Mouse (Mus musculus) cerebellum, adult 8-10 months (tissue): ENCODE measurements around the gene Fbxw27.
"Not testable (repeated sequence)": the region's sequence is repeated elsewhere in the genome, so short reads cannot be mapped to it uniquely, and the experiment has no call there.

Source experiments
- DNase-seq: peaks from one replicate; pipeline ENCODE4 v3.0.0; 2022

The Fbxw27 gene

GRCm38 (mm10) chr9:109790570-109790969 is at the start of gene Fbxw27:
TSS of gene Fbxw27 (minus strand) at chr9:109790670.
- DNase-seq = not testable (repeated sequence)

- no peak for DNase-seq
Observed at GRCm38 (mm10) chr9:109833088-109833412, 42.6 kb upstream of the Fbxw27 start.

GRCm38 (mm10) chr9:109832391-109833087 is 42.1 kb upstream of the Fbxw27 start, which contains the start of gene Nme6:
TSS of gene Nme6 (plus strand) at chr9:109832749.
- peak; percentile 83 for DNase-seq

GRCm38 (mm10) chr9:109826181-109826580 is 35.7 kb upstream of the Fbxw27 start:
- DNase-seq = no peak

- DNase-seq = no peak
Observed at GRCm38 (mm10) chr9:109825739-109826138, 35.3 kb upstream of the Fbxw27 start.

- DNase-seq = no peak
Observed at GRCm38 (mm10) chr9:109816341-109816740, 25.9 kb upstream of the Fbxw27 start.

- no peak for DNase-seq
Observed at GRCm38 (mm10) chr9:109813424-109813823, 23.0 kb upstream of the Fbxw27 start.

- DNase-seq = no peak
Observed at GRCm38 (mm10) chr9:109811980-109812379, 21.5 kb upstream of the Fbxw27 start, which contains the start of gene Spink8. TSS of gene Spink8 (plus strand) at chr9:109812280.

GRCm38 (mm10) chr9:109807898-109808297 is 17.4 kb upstream of the Fbxw27 start:
- DNase-seq = no peak

GRCm38 (mm10) chr9:109806695-109807293 is 16.3 kb upstream of the Fbxw27 start:
- DNase-seq = no peak

- DNase-seq = no peak
Observed at GRCm38 (mm10) chr9:109806260-109806659, 15.8 kb upstream of the Fbxw27 start.

GRCm38 (mm10) chr9:109805596-109805995 is 15.1 kb upstream of the Fbxw27 start:
- not testable (repeated sequence) for DNase-seq

- DNase-seq = no peak
Observed at GRCm38 (mm10) chr9:109798051-109798450, 7.6 kb upstream of the Fbxw27 start.

- no peak for DNase-seq
Observed at GRCm38 (mm10) chr9:109795811-109796210, 5.3 kb upstream of the Fbxw27 start.

- no peak for DNase-seq
Observed at GRCm38 (mm10) chr9:109795221-109795620, 4.8 kb upstream of the Fbxw27 start.

GRCm38 (mm10) chr9:109766841-109767240 is 23.6 kb downstream of the Fbxw27 start:
- not testable (repeated sequence) for DNase-seq

GRCm38 (mm10) chr9:109745989-109746388 is 44.5 kb downstream of the Fbxw27 start, which contains the start of gene Fbxw26:
TSS of gene Fbxw26 (minus strand) at chr9:109746089.
- not testable (repeated sequence) for DNase-seq
